12 mouse cellular contexts compared by ENCODE assay signal in the genomic region with DNA sequence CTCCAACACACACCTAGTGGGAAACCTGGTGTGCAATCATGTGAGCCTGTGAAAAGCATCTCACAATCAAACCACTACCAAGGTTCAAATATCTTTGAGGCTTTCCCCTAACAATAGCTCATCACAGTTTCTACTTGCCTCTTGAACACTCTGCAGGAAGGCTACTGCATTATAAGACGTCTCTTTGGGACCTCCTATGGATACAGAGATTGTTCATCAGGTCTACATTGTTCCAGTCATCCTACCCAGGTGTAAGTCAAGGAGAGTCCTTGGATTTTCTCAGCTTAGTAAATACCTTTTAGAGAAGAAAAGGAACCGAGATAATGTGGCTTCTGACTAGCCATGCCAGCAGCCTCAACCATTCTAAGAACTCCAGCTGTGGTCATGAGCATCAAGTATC.
"Had no signal": no experiment of that assay in that cellular context is flagged by ENCODE, and none has a peak within 500 bp of the region (broad histone marks: within the 10 kb centered on the region; RNA-seq: fewer than 3 reads in every experiment).

No protein-coding gene starts in this region.

- DNase-seq: retina, postnatal 1 day; right cerebral cortex, adult 18-20 months; right cerebral cortex, postnatal 14 days; right cerebral cortex, postnatal 25 days; right cerebral cortex, postnatal 4 days; spleen, adult 18-20 months; thymus, adult 18-20 months; thymus, adult 2 months; thymus, postnatal 14 days; thymus, postnatal 25 days; thymus, postnatal 36 days; thymus, postnatal 4 days had no signal
